Mouse (Mus musculus) heart, embryonic 12.5 days (tissue): ENCODE data around the gene Clic4. TPM values are rescaled to one million over a fixed set of nuclear protein-coding genes. Genes with fewer than 3 reads are reported as not detected.
A peak's percentile ranks its signal among the peaks of the same experiment; 100 is the strongest.

Source experiments
- ATAC-seq: fragments of 200-750 bp; cut with Nextera tagmentation; 2 replicates; pipeline ENCODE4 v1.8.0; 2017; ENCODE audit warnings: moderate TSS enrichment, moderate library complexity; ENCODE audit not compliant: insufficient number of reproducible peaks, low FRiP score
- H3K27ac ChIP-seq: fragments of 300-500 bp; sonication (generic); 2 replicates; pipeline ENCODE4 v1.5.1; 2016; ENCODE audit warnings: mild to moderate bottlenecking, moderate library complexity; ENCODE audit not compliant: poor library complexity, severe bottlenecking
- H3K27me3 ChIP-seq: fragments of 300-500 bp; sonication (generic); replicated peaks from 2 replicates; pipeline ENCODE4 v1.6.1; 2016; ENCODE audit warnings: mild to moderate bottlenecking, moderate library complexity
- H3K36me3 ChIP-seq: fragments of 300-500 bp; sonication (generic); 2 replicates; pipeline ENCODE4 v1.6.1; 2016; ENCODE audit warnings: mild to moderate bottlenecking, moderate library complexity
- H3K4me1 ChIP-seq: fragments of 300-500 bp; sonication (generic); replicated peaks from 2 replicates; pipeline ENCODE4 v1.6.1; 2016; ENCODE audit warnings: mild to moderate bottlenecking
- H3K4me2 ChIP-seq: fragments of 300-500 bp; sonication (generic); 2 replicates; pipeline ENCODE4 v1.6.1; 2016; ENCODE audit warnings: mild to moderate bottlenecking, moderate library complexity
- H3K4me3 ChIP-seq: fragments of 300-500 bp; sonication (generic); 2 replicates; pipeline ENCODE4 v1.5.1; 2016; ENCODE audit warnings: mild to moderate bottlenecking
- H3K9ac ChIP-seq: fragments of 300-500 bp; sonication (generic); 2 replicates; pipeline ENCODE4 v1.6.1; 2016; ENCODE audit warnings: mild to moderate bottlenecking, moderate library complexity
- H3K9me3 ChIP-seq: fragments of 300-500 bp; sonication (generic); replicated peaks from 2 replicates; pipeline ENCODE4 v1.6.1; 2016; ENCODE audit warnings: mild to moderate bottlenecking, moderate library complexity
- WGBS: fragments of 180-500 bp; shearing (Covaris S2); methylation state at CpG from one replicate; pipeline ENCODE4 v1.1.7; 2016; 5-methylcytosine and 5-hydroxymethylcytosine counted together
- polyA plus RNA-seq: library from polyadenylated mRNA; unstranded; fragments of >200 nt; fragmentation: Nextera tagmentation; extraction: Ambion mirVana; gene quantifications from 2 replicates; pipeline ENCODE4 v1.2.1, GENCODE M21; 2016

Clic4 gene
- polyA plus RNA-seq, 1 experiment from 2014 or later = 291 TPM

- WGBS = 43% methylated on average over 4 of the region's 4 CpGs
- ATAC-seq = no peak
- H3K9me3 ChIP-seq = no peaks in the 10 kb centered on the region
- H3K9ac ChIP-seq = no peak overlapping the region
- no peaks in the 10 kb centered on the region for H3K36me3 ChIP-seq
- H3K4me2 ChIP-seq = no peak overlapping the region
- no peak overlapping the region for H3K4me3 ChIP-seq
- H3K27me3 ChIP-seq = no peaks in the 10 kb centered on the region
- peaks cover 22% of the 10 kb centered on the region for H3K4me1 ChIP-seq
- H3K27ac ChIP-seq = no peak overlapping the region
Observed at GRCm38 (mm10) chr4:135276681-135277379, 4.2 kb upstream of the Clic4 start.

GRCm38 (mm10) chr4:135274761-135275160, 2.1 kb upstream of the Clic4 start:
- H3K4me1 ChIP-seq = peaks cover 32% of the 10 kb centered on the region
- no peak overlapping the region for H3K4me2 ChIP-seq
- H3K27me3 ChIP-seq = no peaks in the 10 kb centered on the region
- no peak overlapping the region for H3K4me3 ChIP-seq
- WGBS = 83% methylated on average over 7 of the region's 7 CpGs
- ATAC-seq = no peak
- no peaks in the 10 kb centered on the region for H3K9me3 ChIP-seq
- no peak overlapping the region for H3K27ac ChIP-seq
- H3K9ac ChIP-seq = no peak overlapping the region
- H3K36me3 ChIP-seq = 0 out of 2 replicates have a peak, but pooled peaks cover 3% of the 10 kb centered on the region

- Histone ChIP-seq H3K9ac (peak overlapping the region; percentile 77), H3K4me2 (peak overlapping the region; percentile 76), H3K4me1 (peaks cover 46% of the 10 kb centered on the region), H3K9me3 (no peaks in the 10 kb centered on the region), H3K36me3 (peaks cover 6% of the 10 kb centered on the region; the same call in 1 of the 2 replicates), H3K27ac (peak overlapping the region; percentile 75), H3K27me3 (no peaks in the 10 kb centered on the region), H3K4me3 (peak overlapping the region; percentile 97)
- WGBS = 3% methylated on average over 17 of the region's 17 CpGs
- no peak for ATAC-seq
Observed at GRCm38 (mm10) chr4:135273307-135273682, 681 bp upstream of the Clic4 start.

GRCm38 (mm10) chr4:135271881-135272616, 565 bp downstream of the Clic4 start:
- H3K9ac ChIP-seq = peak overlapping the region; percentile 100
- H3K4me1 ChIP-seq = peaks cover 49% of the 10 kb centered on the region
- peaks cover 7% of the 10 kb centered on the region; the same call in 1 of the 2 replicates for H3K36me3 ChIP-seq
- under 1% methylated on average over 67 of the region's 67 CpGs for WGBS
- H3K4me3 ChIP-seq = peak overlapping the region; percentile 97
- peak overlapping the region; percentile 76 for H3K4me2 ChIP-seq
- peak overlapping the region; percentile 99 for H3K27ac ChIP-seq
- no peaks in the 10 kb centered on the region for H3K27me3 ChIP-seq
- no peaks in the 10 kb centered on the region for H3K9me3 ChIP-seq
- peak; percentile 60 for ATAC-seq

- ATAC-seq = no peak
- Histone ChIP-seq H3K4me1 (peaks cover 48% of the 10 kb centered on the region), H3K27me3 (no peaks in the 10 kb centered on the region), H3K9ac (peak overlapping the region; percentile 100), H3K27ac (peak overlapping the region; percentile 99), H3K9me3 (no peaks in the 10 kb centered on the region), H3K4me3 (peak overlapping the region; percentile 97), H3K36me3 (peaks cover 7% of the 10 kb centered on the region; the same call in 1 of the 2 replicates), H3K4me2 (peak overlapping the region; percentile 76)
- under 1% methylated on average over 20 of the region's 20 CpGs for WGBS
Observed at GRCm38 (mm10) chr4:135271419-135271828, 1.2 kb downstream of the Clic4 start.

- Histone ChIP-seq H3K9me3 (no peaks in the 10 kb centered on the region), H3K4me3 (peak overlapping the region; percentile 97), H3K4me1 (peaks cover 56% of the 10 kb centered on the region), H3K4me2 (peak overlapping the region; percentile 76), H3K27me3 (no peaks in the 10 kb centered on the region), H3K9ac (peak overlapping the region; percentile 100), H3K27ac (peak overlapping the region; percentile 99), H3K36me3 (peaks cover 7% of the 10 kb centered on the region; the same call in 1 of the 2 replicates)
- no peak for ATAC-seq
- 17% methylated on average over 8 of the region's 8 CpGs for WGBS
Observed at GRCm38 (mm10) chr4:135270476-135270875, 2.1 kb downstream of the Clic4 start.

- H3K4me3 ChIP-seq = peak overlapping the region; percentile 97
- no peaks in the 10 kb centered on the region for H3K27me3 ChIP-seq
- no peaks in the 10 kb centered on the region for H3K9me3 ChIP-seq
- H3K4me1 ChIP-seq = peaks cover 61% of the 10 kb centered on the region
- peak overlapping the region; percentile 100 for H3K9ac ChIP-seq
- peak overlapping the region; percentile 76 for H3K4me2 ChIP-seq
- peaks cover 7% of the 10 kb centered on the region; the same call in 1 of the 2 replicates for H3K36me3 ChIP-seq
- H3K27ac ChIP-seq = peak overlapping the region; percentile 99
- WGBS = 44% methylated on average over 7 of the region's 7 CpGs
- no peak for ATAC-seq
Observed at GRCm38 (mm10) chr4:135269656-135270341, 2.8 kb downstream of the Clic4 start.

GRCm38 (mm10) chr4:135267521-135267920, 5.1 kb downstream of the Clic4 start:
- Histone ChIP-seq H3K4me2 (peak overlapping the region; percentile 57), H3K27me3 (no peaks in the 10 kb centered on the region), H3K4me3 (peak overlapping the region; percentile 16; the same call in 1 of the 2 replicates), H3K9ac (peak overlapping the region; percentile 49; the same call in 1 of the 2 replicates), H3K27ac (peak overlapping the region; percentile 67), H3K9me3 (no peaks in the 10 kb centered on the region), H3K36me3 (peaks cover 9% of the 10 kb centered on the region; the same call in 1 of the 2 replicates), H3K4me1 (peaks cover 72% of the 10 kb centered on the region)
- 37% methylated on average over 8 of the region's 8 CpGs for WGBS
- no peak for ATAC-seq

GRCm38 (mm10) chr4:135266987-135267386, 5.6 kb downstream of the Clic4 start:
- Histone ChIP-seq H3K27me3 (no peaks in the 10 kb centered on the region), H3K9ac (peak overlapping the region; percentile 49; the same call in 1 of the 2 replicates), H3K4me1 (peaks cover 78% of the 10 kb centered on the region), H3K4me2 (peak overlapping the region; percentile 57), H3K36me3 (peaks cover 15% of the 10 kb centered on the region), H3K27ac (peak overlapping the region; percentile 67), H3K4me3 (peak overlapping the region; percentile 16), H3K9me3 (no peaks in the 10 kb centered on the region)
- 47% methylated on average over 9 of the region's 9 CpGs for WGBS
- 0 out of 2 replicates have a peak, but pooled peaks have one; percentile 3 for ATAC-seq

- H3K9ac ChIP-seq = peak overlapping the region; percentile 12; the same call in 1 of the 2 replicates
- no peak overlapping the region for H3K4me3 ChIP-seq
- no peaks in the 10 kb centered on the region for H3K27me3 ChIP-seq
- no peak overlapping the region for H3K4me2 ChIP-seq
- peaks cover 74% of the 10 kb centered on the region for H3K4me1 ChIP-seq
- no peaks in the 10 kb centered on the region for H3K9me3 ChIP-seq
- H3K27ac ChIP-seq = no peak overlapping the region
- WGBS = 72% methylated on average over 4 of the region's 4 CpGs
- ATAC-seq = no peak
- H3K36me3 ChIP-seq = peaks cover 19% of the 10 kb centered on the region
Observed at GRCm38 (mm10) chr4:135260434-135260833, 12.2 kb downstream of the Clic4 start.
